Mouse (Mus musculus): ENCODE data around the gene Pdgfra. TPM values are rescaled to one million over a fixed set of nuclear protein-coding genes. Genes with fewer than 3 reads are reported as not detected.

The Pdgfra gene
- total and polyA plus RNA-seq, 2 experiments from 2014 or later = 21.9 to 60.2 TPM

- DNase-seq (ENCODE audit: low spot score) = no peak
These were observed 2.6 kb downstream of the Pdgfra start for GRCm38 (mm10) chr5:75154621-75155235.

GRCm38 (mm10) chr5:75155281-75155680, 3.2 kb downstream of the Pdgfra start:
- Histone ChIP-seq H3K4me1 (ENCODE audit: insufficient read depth, low read length) (peaks cover 2% of the 10 kb centered on the region), H3K27ac (no peak overlapping the region; the same call in 1 of the 2 replicates), H3K36me3 (ENCODE audit: insufficient read depth, low read length) (no peaks in the 10 kb centered on the region), H3K9ac (replicated peaks; ENCODE audit: low read length) (no peak overlapping the region), H3K27me3 (ENCODE audit: insufficient read depth, low read length) (peaks cover 22% of the 10 kb centered on the region), H3K9me3 (ENCODE audit: low read length) (no peaks in the 10 kb centered on the region), H3K4me3 (ENCODE audit: low read length) (peak overlapping the region; percentile 49), H3K4me2 (ENCODE audit: low read depth, low read length) (peak overlapping the region; percentile 81)
- no peak for TF ChIP-seq CTCF (IDR thresholded peaks at IDR 0.05; ENCODE audit: low read depth)
- ATAC-seq (no peak), DNase-seq (ENCODE audit: low spot score) (no peak)
- 2% methylated on average over 7 of the region's 9 CpGs for WGBS

More at GRCm38 (mm10) chr5:75154621-75155235, 2.6 kb downstream of the Pdgfra start:
- TF ChIP-seq CTCF (IDR thresholded peaks at IDR 0.05; ENCODE audit: low read depth) = no peak
- peak overlapping the region; percentile 35 for H3K4me3 ChIP-seq (ENCODE audit: low read length)
- peak overlapping the region; percentile 33; the same call in 1 of the 2 replicates for H3K27ac ChIP-seq
- H3K9me3 ChIP-seq (ENCODE audit: low read length) = no peaks in the 10 kb centered on the region
- H3K36me3 ChIP-seq (ENCODE audit: insufficient read depth, low read length) = no peaks in the 10 kb centered on the region
- WGBS = under 1% methylated on average over 21 of the region's 21 CpGs
- peaks cover 2% of the 10 kb centered on the region for H3K4me1 ChIP-seq (ENCODE audit: insufficient read depth, low read length)
- peak overlapping the region; percentile 33; the same call in 1 of the 2 replicates for H3K9ac ChIP-seq (replicated peaks; ENCODE audit: low read length)
- peaks cover 27% of the 10 kb centered on the region for H3K27me3 ChIP-seq (ENCODE audit: insufficient read depth, low read length)
- H3K4me2 ChIP-seq (ENCODE audit: low read depth, low read length) = peak overlapping the region; percentile 42
- ATAC-seq = no peak

- DNase-seq (ENCODE audit: low spot score) (peak; percentile 82), ATAC-seq (peak; percentile 76)
- peaks cover 22% of the 10 kb centered on the region for H3K27me3 ChIP-seq (ENCODE audit: insufficient read depth, low read length)
- no peaks in the 10 kb centered on the region for H3K9me3 ChIP-seq (ENCODE audit: low read length)
- H3K4me3 ChIP-seq (ENCODE audit: low read length) = peak overlapping the region; percentile 49
- WGBS = under 1% methylated on average over 52 of the region's 52 CpGs
- H3K4me2 ChIP-seq (ENCODE audit: low read depth, low read length) = peak overlapping the region; percentile 81
- no peaks in the 10 kb centered on the region for H3K36me3 ChIP-seq (ENCODE audit: insufficient read depth, low read length)
- TF ChIP-seq CTCF (IDR thresholded peaks at IDR 0.05; ENCODE audit: low read depth) = peak; percentile 78
- peaks cover 2% of the 10 kb centered on the region; the same call in 1 of the 2 replicates for H3K4me1 ChIP-seq (ENCODE audit: insufficient read depth, low read length)
- H3K9ac ChIP-seq (replicated peaks; ENCODE audit: low read length) = peak overlapping the region; percentile 51
- peak overlapping the region; percentile 46 for H3K27ac ChIP-seq
These were observed 3.9 kb downstream of the Pdgfra start for GRCm38 (mm10) chr5:75155741-75156553.

GRCm38 (mm10) chr5:75156554-75157036, 4.5 kb downstream of the Pdgfra start:
- ATAC-seq = peak; percentile 48
- whole genome bisulfite sequencing = under 1% methylated on average over 21 of the region's 21 CpGs

GRCm38 (mm10) chr5:75157038-75157437, 4.9 kb downstream of the Pdgfra start:
- peak overlapping the region; percentile 81 for H3K4me2 ChIP-seq (ENCODE audit: low read depth, low read length)
- peaks cover 17% of the 10 kb centered on the region for H3K27me3 ChIP-seq (ENCODE audit: insufficient read depth, low read length)
- DNase-seq (ENCODE audit: low spot score) = peak; percentile 91
- 0 out of 2 replicates have a peak, but pooled peaks have one; percentile 35 for ATAC-seq
- peak overlapping the region; percentile 51; the same call in 1 of the 2 replicates for H3K9ac ChIP-seq (replicated peaks; ENCODE audit: low read length)
- peak overlapping the region; percentile 46; the same call in 1 of the 2 replicates for H3K27ac ChIP-seq
- peak overlapping the region; percentile 49 for H3K4me3 ChIP-seq (ENCODE audit: low read length)
- H3K36me3 ChIP-seq (ENCODE audit: insufficient read depth, low read length) = no peaks in the 10 kb centered on the region
- no peaks in the 10 kb centered on the region for H3K9me3 ChIP-seq (ENCODE audit: low read length)
- TF ChIP-seq CTCF (IDR thresholded peaks at IDR 0.05; ENCODE audit: low read depth) = peak; percentile 90
- H3K4me1 ChIP-seq (ENCODE audit: insufficient read depth, low read length) = peaks cover 2% of the 10 kb centered on the region; the same call in 1 of the 2 replicates
- 1% methylated on average over 3 of the region's 3 CpGs for WGBS

More at GRCm38 (mm10) chr5:75156554-75157036, 4.5 kb downstream of the Pdgfra start:
- H3K9me3 ChIP-seq (ENCODE audit: low read length) = no peaks in the 10 kb centered on the region
- peak overlapping the region; percentile 51 for H3K9ac ChIP-seq (replicated peaks; ENCODE audit: low read length)
- no peak for TF ChIP-seq CTCF (IDR thresholded peaks at IDR 0.05; ENCODE audit: low read depth)
- H3K4me3 ChIP-seq (ENCODE audit: low read length) = peak overlapping the region; percentile 49
- DNase-seq (ENCODE audit: low spot score) = peak; percentile 47
- H3K4me1 ChIP-seq (ENCODE audit: insufficient read depth, low read length) = peaks cover 2% of the 10 kb centered on the region; the same call in 1 of the 2 replicates
- H3K36me3 ChIP-seq (ENCODE audit: insufficient read depth, low read length) = no peaks in the 10 kb centered on the region
- H3K27me3 ChIP-seq (ENCODE audit: insufficient read depth, low read length) = peaks cover 21% of the 10 kb centered on the region
- peak overlapping the region; percentile 46; the same call in 1 of the 2 replicates for H3K27ac ChIP-seq
- H3K4me2 ChIP-seq (ENCODE audit: low read depth, low read length) = peak overlapping the region; percentile 81

- 57% methylated on average over 12 of the region's 12 CpGs for whole genome bisulfite sequencing
- Histone ChIP-seq H3K36me3 (ENCODE audit: insufficient read depth, low read length) (no peaks in the 10 kb centered on the region), H3K4me1 (ENCODE audit: insufficient read depth, low read length) (no peaks in the 10 kb centered on the region), H3K9ac (replicated peaks; ENCODE audit: low read length) (no peak overlapping the region), H3K9me3 (ENCODE audit: low read length) (no peaks in the 10 kb centered on the region), H3K4me2 (ENCODE audit: low read depth, low read length) (0 out of 2 replicates have a peak overlapping the region, but pooled peaks have one; percentile 18), H3K27me3 (ENCODE audit: insufficient read depth, low read length) (no peaks in the 10 kb centered on the region), H3K27ac (peak overlapping the region; percentile 48; the same call in 1 of the 2 replicates), H3K4me3 (ENCODE audit: low read length) (no peak overlapping the region)
- TF ChIP-seq CTCF (IDR thresholded peaks at IDR 0.05; ENCODE audit: low read depth) = no peak
- no peak for DNase-seq (ENCODE audit: low spot score)
- ATAC-seq = no peak
These were observed 8.6 kb downstream of the Pdgfra start for GRCm38 (mm10) chr5:75160530-75161170.
